In genomic region chr3:53988256-53988655, GRCm38 (mm10) we compare ENCODE assay signal across 20 mouse cellular contexts.
A peak's percentile ranks its signal among the peaks of the same experiment; 100 is the strongest.
DNase-seq lines count a peak whose midpoint lies in the region; ATAC-seq and TF ChIP-seq lines count a peak whose summit lies in the region.
"Had no signal": no experiment of that assay in that cellular context is flagged by ENCODE, and none has a peak within 500 bp of the region (broad histone marks: within the 10 kb centered on the region; RNA-seq: fewer than 3 reads in every experiment).

No protein-coding gene starts in this region.

- DNase-seq in forebrain, postnatal 0 days = peak; percentile 58
- DNase-seq in layer of hippocampus, postnatal 25 days (ENCODE audit: extremely low spot score in 1 of 2, low spot score in 1 of 2) = peak; percentile 20 to 29
- no peak for DNase-seq in layer of hippocampus, adult 11-12 months (ENCODE audit: low spot score)
- DNase-seq in cerebellum, adult 11-12 months = peak; percentile 32
- peak; percentile 85 to 87 for DNase-seq in cerebellum, postnatal 14 days
- DNase-seq in embryonic facial prominence, embryonic 10.5 days (ENCODE audit: low spot score) = no peak
- no peak for DNase-seq in lung, adult 18-20 months
- DNase-seq: adrenal gland, postnatal 10 days; gastrocnemius, postnatal 14 days; heart, adult 2 months; kidney, adult 11 months; lung, postnatal 10 days; midbrain, embryonic 14.5 days; thymus, postnatal 4 days had no signal

- peaks cover 4% of the 10 kb centered on the region; the same call in 1 of the 2 replicates for H3K4me1 ChIP-seq in forebrain, postnatal 0 days (ENCODE audit: insufficient read depth)
- no peaks in the 10 kb centered on the region for H3K4me1 ChIP-seq in forebrain, embryonic 12.5 days
- H3K4me1 ChIP-seq in embryonic facial prominence, embryonic 10.5 days = no peaks in the 10 kb centered on the region
- H3K4me1 ChIP-seq: embryonic facial prominence, embryonic 13.5 days; limb, embryonic 15.5 days; neural tube, embryonic 13.5 days had no signal

- H3K4me3 ChIP-seq in forebrain, postnatal 0 days (ENCODE audit: low read depth, low read length) = no peak overlapping the region
- H3K4me3 ChIP-seq in forebrain, embryonic 12.5 days (replicated peaks) = no peak overlapping the region
- no peak overlapping the region for H3K4me3 ChIP-seq in embryonic facial prominence, embryonic 10.5 days
- H3K4me3 ChIP-seq: embryonic facial prominence, embryonic 13.5 days; heart, adult 2 months; limb, embryonic 15.5 days; neural tube, embryonic 13.5 days had no signal

- no peaks in the 10 kb centered on the region for H3K27me3 ChIP-seq in forebrain, postnatal 0 days (ENCODE audit: insufficient read depth, low read length)
- H3K27me3 ChIP-seq in forebrain, embryonic 12.5 days = no peaks in the 10 kb centered on the region
- H3K27me3 ChIP-seq in embryonic facial prominence, embryonic 10.5 days (replicated peaks; ENCODE audit: low read depth, poor library complexity, severe bottlenecking) = no peaks in the 10 kb centered on the region
- H3K27me3 ChIP-seq: embryonic facial prominence, embryonic 13.5 days; limb, embryonic 15.5 days; neural tube, embryonic 13.5 days had no signal

- TF ChIP-seq CTCF in forebrain, postnatal 0 days (IDR thresholded peaks at IDR 0.05; ENCODE audit: low read depth) = no peak

- no peaks in the 10 kb centered on the region for H3K36me3 ChIP-seq in forebrain, postnatal 0 days (ENCODE audit: insufficient read depth)
- no peaks in the 10 kb centered on the region for H3K36me3 ChIP-seq in forebrain, embryonic 12.5 days (replicated peaks)
- H3K36me3 ChIP-seq in embryonic facial prominence, embryonic 10.5 days (replicated peaks) = no peaks in the 10 kb centered on the region
- H3K36me3 ChIP-seq: embryonic facial prominence, embryonic 13.5 days; limb, embryonic 15.5 days; neural tube, embryonic 13.5 days had no signal

- no peak overlapping the region for H3K9ac ChIP-seq in forebrain, postnatal 0 days
- no peak overlapping the region for H3K9ac ChIP-seq in forebrain, embryonic 12.5 days
- H3K9ac ChIP-seq: embryonic facial prominence, embryonic 13.5 days; limb, embryonic 15.5 days; neural tube, embryonic 13.5 days had no signal

- H3K9me3 ChIP-seq in forebrain, postnatal 0 days (ENCODE audit: low read length) = no peaks in the 10 kb centered on the region
- H3K9me3 ChIP-seq in forebrain, embryonic 12.5 days = no peaks in the 10 kb centered on the region
- no peaks in the 10 kb centered on the region for H3K9me3 ChIP-seq in embryonic facial prominence, embryonic 10.5 days
- H3K9me3 ChIP-seq: embryonic facial prominence, embryonic 13.5 days; limb, embryonic 15.5 days; neural tube, embryonic 13.5 days had no signal

- peak overlapping the region; percentile 66 for H3K27ac ChIP-seq in forebrain, postnatal 0 days (ENCODE audit: low read depth, low read length)
- no peak overlapping the region for H3K27ac ChIP-seq in forebrain, embryonic 12.5 days
- H3K27ac ChIP-seq in embryonic facial prominence, embryonic 10.5 days (replicated peaks) = no peak overlapping the region
- H3K27ac ChIP-seq: embryonic facial prominence, embryonic 13.5 days; heart, adult 2 months; limb, embryonic 15.5 days; neural tube, embryonic 13.5 days had no signal

- 61% methylated on average over 7 of the region's 7 CpGs for WGBS in forebrain, postnatal 0 days
- 92% methylated on average over 7 of the region's 7 CpGs for whole genome bisulfite sequencing in forebrain, embryonic 12.5 days
- 88% methylated on average over 7 of the region's 7 CpGs for WGBS in embryonic facial prominence, embryonic 10.5 days

- peak; percentile 64 for ATAC-seq in forebrain, postnatal 0 days
- no peak for ATAC-seq in forebrain, embryonic 12.5 days (ENCODE audit: low FRiP score)
- ATAC-seq: CD4-positive, CD25-positive, alpha-beta regulatory T cell, adult 4 months; Patski had no signal

- no peak overlapping the region for H3K4me2 ChIP-seq in forebrain, postnatal 0 days (ENCODE audit: low read depth)
- no peak overlapping the region for H3K4me2 ChIP-seq in forebrain, embryonic 12.5 days
- H3K4me2 ChIP-seq: embryonic facial prominence, embryonic 13.5 days; limb, embryonic 15.5 days; neural tube, embryonic 13.5 days had no signal

Comparison
In these comparisons a context has a peak if more than half of its experiments do, and no peak if none do; other contexts are left out.
1. DNase-seq: peak in forebrain, postnatal 0 days (single experiment), layer of hippocampus, postnatal 25 days (2 of 2), cerebellum, adult 11-12 months (single experiment) and cerebellum, postnatal 14 days (2 of 2); none in layer of hippocampus, adult 11-12 months (single experiment), embryonic facial prominence, embryonic 10.5 days (single experiment) and lung, adult 18-20 months (0 of 2).